Mouse (Mus musculus) intestine, postnatal 0 days (tissue): Measurements from ENCODE around the gene Sema6d. TPM values are rescaled to one million over a fixed set of nuclear protein-coding genes. Genes with fewer than 3 reads are reported as not detected.

Experiments
- ATAC-seq: fragments of 200-750 bp; cut with Nextera tagmentation; 2 replicates; pipeline ENCODE4 v1.8.0; 2017; ENCODE audit warnings: mild to moderate bottlenecking, moderate TSS enrichment, moderate library complexity
- H3K27ac ChIP-seq: fragments of 300-500 bp; sonication (generic); 2 replicates; pipeline ENCODE4 v1.5.1; 2014; ENCODE audit warnings: mild to moderate bottlenecking, low read depth, low read length, moderate library complexity
- H3K27me3 ChIP-seq: fragments of 300-500 bp; sonication (generic); replicated peaks from 2 replicates; pipeline ENCODE4 v1.6.1; 2014; ENCODE audit warnings: low read length, mixed read lengths; ENCODE audit not compliant: control insufficient read depth, insufficient read depth
- H3K36me3 ChIP-seq: fragments of 300-500 bp; sonication (generic); 2 replicates; pipeline ENCODE4 v1.6.1; 2014; ENCODE audit warnings: mild to moderate bottlenecking, moderate library complexity; ENCODE audit not compliant: control insufficient read depth, insufficient read depth
- H3K4me1 ChIP-seq: fragments of 300-500 bp; sonication (generic); replicated peaks from 2 replicates; pipeline ENCODE4 v1.6.1; 2014; ENCODE audit warnings: antibody characterized with exemption, low read length, mixed read lengths; ENCODE audit not compliant: control insufficient read depth, insufficient read depth
- H3K4me2 ChIP-seq: fragments of 300-500 bp; sonication (generic); replicated peaks from 2 replicates; pipeline ENCODE4 v1.6.1; 2014; ENCODE audit warnings: low read depth, mild to moderate bottlenecking, moderate library complexity
- H3K4me3 ChIP-seq: fragments of 300-500 bp; sonication (generic); 2 replicates; pipeline ENCODE4 v1.5.1; 2014; ENCODE audit warnings: low read depth, low read length
- H3K9ac ChIP-seq: fragments of 300-500 bp; sonication (generic); 2 replicates; pipeline ENCODE4 v1.6.1; 2014; ENCODE audit warnings: mild to moderate bottlenecking, low read depth, low read length
- H3K9me3 ChIP-seq: fragments of 300-500 bp; sonication (generic); 2 replicates; pipeline ENCODE4 v1.6.1; 2016; ENCODE audit warnings: mixed run types; ENCODE audit not compliant: control insufficient read depth
- CTCF ChIP-seq: sonication (generic); IDR thresholded peaks from 2 replicates; pipeline ENCODE4 v1.5.1; 2016; ENCODE audit warnings: low read depth, mild to moderate bottlenecking, control low read depth, antibody characterized with exemption, moderate library complexity
- WGBS: fragments of 180-500 bp; shearing (Covaris S2); extraction: QIAGEN DNeasy Blood & Tissue Kit; methylation state at CpG from one replicate; pipeline ENCODE4 v1.1.7; 2014; 5-methylcytosine and 5-hydroxymethylcytosine counted together
- polyA plus RNA-seq: library from polyadenylated mRNA; unstranded; fragments of >200 nt; fragmentation: Nextera tagmentation; extraction: Ambion mirVana; gene quantifications from 2 replicates; pipeline ENCODE4 v1.2.1, GENCODE M21; 2015

Sema6d gene
- polyA plus RNA-seq, 1 experiment from 2014 or later = 10.4 TPM

- Histone ChIP-seq H3K36me3 (peaks cover 36% of the 10 kb centered on the region), H3K27me3 (no peaks in the 10 kb centered on the region), H3K4me3 (no peak overlapping the region), H3K4me1 (no peaks in the 10 kb centered on the region), H3K9me3 (no peaks in the 10 kb centered on the region), H3K4me2 (no peak overlapping the region), H3K9ac (no peak overlapping the region), H3K27ac (no peak overlapping the region)
- 92% methylated on average over 7 of the region's 7 CpGs for whole genome bisulfite sequencing
- TF ChIP-seq CTCF = no peak
- no peak for ATAC-seq
Observed at GRCm38 (mm10) chr2:124653161-124653560, 563.4 kb downstream of the Sema6d start.

DNA sequence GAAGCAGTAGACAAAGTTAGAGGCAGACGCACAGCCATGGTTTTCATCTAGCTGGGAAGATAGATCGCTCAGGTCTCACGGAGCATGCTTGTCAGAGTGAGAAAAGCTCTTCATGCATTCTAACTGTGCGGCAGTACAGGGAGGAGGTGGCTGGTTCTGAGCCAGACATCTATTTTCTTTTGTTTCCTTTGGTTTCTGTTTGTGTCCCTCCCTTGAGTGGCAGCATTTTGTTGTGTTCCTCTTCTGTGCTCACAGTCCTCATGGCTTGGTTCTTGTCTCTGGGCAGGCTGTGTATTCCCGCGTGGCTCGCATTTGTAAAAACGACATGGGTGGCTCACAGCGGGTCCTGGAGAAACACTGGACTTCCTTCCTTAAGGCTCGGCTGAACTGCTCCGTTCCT lies 567.6 kb downstream of the Sema6d start:
- Histone ChIP-seq H3K4me3 (no peak overlapping the region), H3K9ac (no peak overlapping the region), H3K9me3 (no peaks in the 10 kb centered on the region), H3K36me3 (peaks cover 78% of the 10 kb centered on the region), H3K27ac (no peak overlapping the region), H3K27me3 (no peaks in the 10 kb centered on the region), H3K4me2 (no peak overlapping the region), H3K4me1 (no peaks in the 10 kb centered on the region)
- ATAC-seq = no peak
- TF ChIP-seq CTCF = no peak
- WGBS = 91% methylated on average over 11 of the region's 11 CpGs

DNA sequence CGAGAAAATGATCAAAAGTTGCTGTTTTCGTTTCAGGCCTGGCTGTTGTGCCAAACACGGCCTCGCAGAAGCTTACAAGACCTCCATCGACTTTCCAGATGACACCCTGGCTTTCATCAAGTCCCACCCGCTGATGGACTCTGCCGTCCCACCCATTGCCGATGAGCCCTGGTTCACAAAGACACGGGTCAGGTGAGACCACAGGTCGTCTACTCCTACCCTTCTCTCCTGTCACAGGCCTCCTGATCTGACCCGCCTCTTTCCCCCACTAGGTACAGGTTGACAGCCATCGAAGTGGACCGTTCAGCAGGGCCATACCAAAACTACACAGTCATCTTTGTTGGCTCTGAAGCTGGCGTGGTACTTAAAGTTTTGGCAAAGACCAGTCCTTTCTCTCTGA lies 568.6 kb downstream of the Sema6d start:
- H3K36me3 ChIP-seq = peaks cover 87% of the 10 kb centered on the region
- ATAC-seq = no peak
- H3K4me1 ChIP-seq = no peaks in the 10 kb centered on the region
- no peak overlapping the region for H3K4me3 ChIP-seq
- 96% methylated on average over 14 of the region's 14 CpGs for WGBS
- H3K9ac ChIP-seq = no peak overlapping the region
- no peaks in the 10 kb centered on the region for H3K9me3 ChIP-seq
- no peak overlapping the region for H3K27ac ChIP-seq
- H3K27me3 ChIP-seq = no peaks in the 10 kb centered on the region
- H3K4me2 ChIP-seq = no peak overlapping the region
- TF ChIP-seq CTCF = no peak

DNA sequence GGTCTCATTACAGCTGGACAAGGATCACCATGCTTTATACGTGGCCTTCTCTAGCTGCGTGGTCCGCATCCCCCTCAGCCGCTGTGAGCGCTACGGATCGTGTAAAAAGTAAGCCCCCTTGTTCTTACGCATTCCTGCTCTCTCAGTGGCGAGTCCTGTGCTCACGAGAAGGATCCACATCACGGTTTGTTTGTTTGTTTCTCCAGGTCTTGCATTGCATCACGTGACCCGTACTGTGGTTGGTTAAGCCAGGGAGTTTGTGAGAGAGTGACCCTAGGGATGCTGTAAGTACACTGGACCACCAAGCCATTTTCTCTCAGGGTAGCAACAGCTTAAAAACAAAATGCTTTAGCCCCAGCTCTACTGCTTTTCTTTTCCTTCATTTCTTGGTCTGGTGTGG lies 569.8 kb downstream of the Sema6d start:
- Histone ChIP-seq H3K36me3 (peaks cover 96% of the 10 kb centered on the region), H3K9me3 (no peaks in the 10 kb centered on the region)
- 95% methylated on average over 13 of the region's 13 CpGs for WGBS

DNA sequence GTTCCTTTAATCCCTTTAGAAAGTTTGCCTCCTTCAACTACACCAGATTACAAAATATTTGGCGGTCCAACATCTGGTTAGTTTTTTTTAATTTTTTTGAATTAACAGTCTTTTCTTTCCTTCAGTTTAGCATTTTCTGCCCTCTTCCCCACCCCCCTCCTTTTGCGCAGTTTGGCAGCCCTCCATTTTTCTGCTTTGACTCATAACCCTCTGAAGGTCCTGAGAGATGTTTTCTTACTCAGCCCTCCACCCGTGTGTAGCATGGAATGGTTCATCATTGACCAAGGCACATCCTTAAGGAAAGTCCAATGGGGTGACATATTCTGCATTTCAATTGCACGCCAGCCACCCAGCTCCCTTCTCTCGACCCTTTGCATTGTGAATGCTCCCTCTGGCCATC lies 570.9 kb downstream of the Sema6d start:
- Histone ChIP-seq H3K9ac (no peak overlapping the region), H3K4me1 (no peaks in the 10 kb centered on the region), H3K36me3 (peaks cover 96% of the 10 kb centered on the region), H3K4me3 (no peak overlapping the region), H3K27me3 (no peaks in the 10 kb centered on the region), H3K4me2 (no peak overlapping the region), H3K9me3 (no peaks in the 10 kb centered on the region), H3K27ac (no peak overlapping the region)
- no peak for TF ChIP-seq CTCF
- ATAC-seq = no peak
- WGBS = 81% methylated on average over 5 of the region's 5 CpGs

More for the DNA sequence above, 569.8 kb downstream of the Sema6d start:
- TF ChIP-seq CTCF = no peak
- no peak overlapping the region for H3K27ac ChIP-seq
- ATAC-seq = no peak
- no peak overlapping the region for H3K4me2 ChIP-seq
- H3K27me3 ChIP-seq = no peaks in the 10 kb centered on the region
- H3K9ac ChIP-seq = no peak overlapping the region
- H3K4me1 ChIP-seq = no peaks in the 10 kb centered on the region
- no peak overlapping the region for H3K4me3 ChIP-seq

DNA sequence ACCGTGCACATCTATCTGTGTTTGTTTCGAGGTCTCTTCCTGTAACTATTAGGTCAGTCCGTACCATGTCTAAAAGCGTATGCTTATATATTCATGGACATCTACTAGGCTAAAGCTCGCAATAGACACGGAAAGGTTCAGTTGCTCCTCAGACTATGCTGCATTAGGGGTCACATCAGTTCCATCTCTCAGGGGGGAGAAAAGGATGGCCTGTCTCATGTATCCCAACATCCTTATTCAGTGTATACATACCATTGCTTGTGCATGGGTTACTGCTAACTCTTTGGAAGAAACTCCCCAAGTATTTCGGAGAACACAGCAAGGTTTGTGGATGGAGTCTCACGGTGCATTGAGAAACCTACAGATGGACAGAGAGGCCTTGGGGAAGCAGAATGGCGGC lies 571.5 kb downstream of the Sema6d start:
- no peak overlapping the region for H3K27ac ChIP-seq
- H3K27me3 ChIP-seq = no peaks in the 10 kb centered on the region
- no peaks in the 10 kb centered on the region for H3K4me1 ChIP-seq
- H3K9ac ChIP-seq = no peak overlapping the region
- no peaks in the 10 kb centered on the region for H3K9me3 ChIP-seq
- no peak overlapping the region for H3K4me3 ChIP-seq
- peaks cover 91% of the 10 kb centered on the region for H3K36me3 ChIP-seq
- WGBS = 96% methylated on average over 9 of the region's 9 CpGs
- H3K4me2 ChIP-seq = no peak overlapping the region
- ATAC-seq = no peak
- no peak for TF ChIP-seq CTCF

DNA sequence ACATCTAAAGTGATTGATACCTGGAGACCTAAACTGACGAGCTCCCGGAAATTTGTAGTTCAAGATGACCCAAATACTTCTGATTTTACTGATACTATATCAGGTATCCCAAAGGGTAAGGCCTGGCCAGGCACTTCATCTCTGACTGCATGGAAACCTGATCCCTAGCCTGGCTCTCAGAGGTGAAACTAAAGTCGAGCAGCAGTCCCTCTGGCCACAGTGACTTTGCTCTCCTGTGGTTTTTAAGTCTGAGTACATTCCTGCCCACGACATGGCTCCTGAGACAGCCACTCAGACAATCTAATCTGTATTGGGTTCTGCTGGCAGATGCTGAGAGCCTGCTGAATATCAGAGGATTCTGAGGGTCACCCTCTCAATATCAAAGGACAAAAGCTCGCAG lies 572.5 kb downstream of the Sema6d start:
- Histone ChIP-seq H3K4me1 (no peaks in the 10 kb centered on the region), H3K4me3 (no peak overlapping the region), H3K4me2 (no peak overlapping the region), H3K27me3 (no peaks in the 10 kb centered on the region), H3K36me3 (peaks cover 90% of the 10 kb centered on the region), H3K9me3 (no peaks in the 10 kb centered on the region), H3K27ac (no peak overlapping the region), H3K9ac (no peak overlapping the region)
- TF ChIP-seq CTCF = no peak
- WGBS = 60% methylated on average over 5 of the region's 5 CpGs
- no peak for ATAC-seq
